Mouse (Mus musculus) lung, postnatal 0 days (tissue): ENCODE results near the gene Scgb1c1.

Source experiments
- CTCF ChIP-seq: IDR thresholded peaks from 2 replicates; pipeline ENCODE4 v1.5.1; 2016; ENCODE audit warnings: antibody characterized with exemption, mild to moderate bottlenecking
- EP300 ChIP-seq: IDR thresholded peaks from 2 replicates; pipeline ENCODE4 v1.6.1; 2016; ENCODE audit warnings: antibody characterized with exemption, mild to moderate bottlenecking, control low read depth

DNA sequence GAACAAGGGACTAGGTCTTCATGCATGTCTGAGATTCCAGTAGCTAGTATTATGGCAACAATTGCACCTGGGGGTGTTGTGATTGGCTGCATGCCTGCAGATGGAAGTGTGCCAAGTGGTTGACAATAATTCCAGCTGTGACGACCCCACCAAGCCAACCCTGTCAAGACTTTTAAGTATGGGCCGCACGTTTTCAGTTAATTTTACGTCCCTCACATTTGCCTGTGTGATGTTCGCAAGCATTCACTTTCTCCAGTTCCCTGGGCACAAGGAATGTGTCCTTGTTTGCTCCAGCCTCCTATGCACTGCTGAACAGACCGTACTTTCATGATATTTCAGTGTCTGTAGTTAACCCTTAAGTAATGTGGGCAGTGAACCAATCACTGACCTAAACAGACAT lies 42.7 kb upstream of the Scgb1c1 start:
- TF ChIP-seq CTCF (no peak), EP300 (no peak)
